Mouse (Mus musculus) testis, adult 2 months (tissue): ENCODE data around the gene Isl2. TPM values are rescaled to one million over a fixed set of nuclear protein-coding genes. Genes with fewer than 3 reads are reported as not detected.

Experiments
- H3K27ac ChIP-seq: fragments of 200-500 bp; 2 replicates; pipeline ENCODE4 v1.5.1; 2012; ENCODE audit warnings: low read depth, low read length; ENCODE audit not compliant: control insufficient read depth, insufficient read depth
- H3K27me3 ChIP-seq: fragments of 200-500 bp; 2 replicates; pipeline ENCODE4 v1.6.1; 2012; ENCODE audit warnings: mild to moderate bottlenecking, low read length, moderate library complexity; ENCODE audit not compliant: control insufficient read depth, insufficient read depth
- H3K36me3 ChIP-seq: fragments of 200-500 bp; 2 replicates; pipeline ENCODE4 v1.6.1; 2012; ENCODE audit warnings: mild to moderate bottlenecking, low read length; ENCODE audit not compliant: control insufficient read depth, insufficient read depth
- H3K4me1 ChIP-seq: fragments of 200-500 bp; 2 replicates; pipeline ENCODE4 v1.6.1; 2012; ENCODE audit warnings: low read length; ENCODE audit not compliant: control insufficient read depth, insufficient read depth
- H3K4me3 ChIP-seq: fragments of 200-500 bp; 2 replicates; pipeline ENCODE4 v1.5.1; 2012; ENCODE audit warnings: low read depth, mild to moderate bottlenecking, low read length, moderate library complexity, mixed read lengths; ENCODE audit not compliant: control insufficient read depth
- CTCF ChIP-seq: fragments of 200-500 bp; IDR thresholded peaks from 2 replicates; pipeline ENCODE4 v1.5.1; 2012; ENCODE audit warnings: low read depth, mild to moderate bottlenecking, inconsistent platforms, low read length, moderate library complexity; ENCODE audit not compliant: control insufficient read depth, insufficient read depth, insufficient replicate concordance
- POLR2A ChIP-seq: fragments of 200-500 bp; IDR thresholded peaks from 2 replicates; pipeline ENCODE4 v1.6.1; 2012; ENCODE audit warnings: low read depth, mild to moderate bottlenecking, inconsistent platforms, low read length, moderate library complexity; ENCODE audit not compliant: control insufficient read depth
- polyA plus RNA-seq: library from polyadenylated mRNA; depleted of rRNA; stranded (reverse); fragments of >200 nt; gene quantifications from 2 replicates; pipeline ENCODE4 v1.2.3, GENCODE M21; 2012

Isl2 gene
- polyA plus RNA-seq, 1 experiment = 0.43 TPM

GRCm38 (mm10) chr9:55542366-55543325 lies 4.2 kb downstream of the Isl2 start:
- Histone ChIP-seq H3K27me3 (peaks cover 9% of the 10 kb centered on the region), H3K4me3 (peak overlapping the region; percentile 28), H3K4me1 (peaks cover 43% of the 10 kb centered on the region), H3K36me3 (no peaks in the 10 kb centered on the region), H3K27ac (no peak overlapping the region)
- TF ChIP-seq POLR2A (no peak), CTCF (no peak)

- H3K27ac ChIP-seq = no peak overlapping the region
- peaks cover 43% of the 10 kb centered on the region for H3K4me1 ChIP-seq
- TF ChIP-seq CTCF (no peak), POLR2A (no peak)
- H3K36me3 ChIP-seq = no peaks in the 10 kb centered on the region
- no peak overlapping the region; the same call in 1 of the 2 replicates for H3K4me3 ChIP-seq
- H3K27me3 ChIP-seq = peaks cover 9% of the 10 kb centered on the region
These were observed 4.8 kb downstream of the Isl2 start for GRCm38 (mm10) chr9:55543336-55543702.

- TF ChIP-seq POLR2A (no peak), CTCF (no peak)
- Histone ChIP-seq H3K4me1 (peaks cover 43% of the 10 kb centered on the region), H3K27ac (no peak overlapping the region), H3K36me3 (no peaks in the 10 kb centered on the region), H3K4me3 (peak overlapping the region; percentile 94), H3K27me3 (peaks cover 9% of the 10 kb centered on the region)
These were observed 5.4 kb downstream of the Isl2 start for GRCm38 (mm10) chr9:55543703-55544401.

GRCm38 (mm10) chr9:55544861-55545555 lies 6.5 kb downstream of the Isl2 start:
- no peak overlapping the region for H3K27ac ChIP-seq
- TF ChIP-seq POLR2A (no peak), CTCF (no peak)
- peaks cover 9% of the 10 kb centered on the region for H3K27me3 ChIP-seq

GRCm38 (mm10) chr9:55545556-55546175 lies 7.2 kb downstream of the Isl2 start:
- Histone ChIP-seq H3K36me3 (no peaks in the 10 kb centered on the region), H3K4me1 (peaks cover 43% of the 10 kb centered on the region), H3K27ac (peak overlapping the region; percentile 36), H3K27me3 (peaks cover 9% of the 10 kb centered on the region), H3K4me3 (peak overlapping the region; percentile 94)
- TF ChIP-seq CTCF (no peak), POLR2A (no peak)

More at GRCm38 (mm10) chr9:55544861-55545555, 6.5 kb downstream of the Isl2 start:
- Histone ChIP-seq H3K36me3 (no peaks in the 10 kb centered on the region), H3K4me1 (peaks cover 43% of the 10 kb centered on the region), H3K4me3 (peak overlapping the region; percentile 94)

GRCm38 (mm10) chr9:55546176-55547010 lies 7.9 kb downstream of the Isl2 start:
- Histone ChIP-seq H3K27ac (peak overlapping the region; percentile 78), H3K36me3 (no peaks in the 10 kb centered on the region), H3K4me3 (peak overlapping the region; percentile 94), H3K4me1 (peaks cover 38% of the 10 kb centered on the region), H3K27me3 (peaks cover 7% of the 10 kb centered on the region)
- TF ChIP-seq CTCF (no peak), POLR2A (peak; percentile 55)
